Mouse (Mus musculus) lung, embryonic 16.5 days (tissue): ENCODE results near the gene Mitf. TPM values are rescaled to one million over a fixed set of nuclear protein-coding genes. Genes with fewer than 3 reads are reported as not detected.

ENCODE experiments used
- ATAC-seq: fragments of 200-750 bp; cut with Nextera tagmentation; 2 replicates; pipeline ENCODE4 v1.8.0; 2017; ENCODE audit warnings: low read depth, mild to moderate bottlenecking, moderate library complexity
- H3K27ac ChIP-seq: fragments of 300-500 bp; sonication (generic); 2 replicates; pipeline ENCODE4 v1.5.1; 2014; ENCODE audit warnings: mild to moderate bottlenecking, control low read depth, low read length
- H3K27me3 ChIP-seq: fragments of 300-500 bp; sonication (generic); 2 replicates; pipeline ENCODE4 v1.6.1; 2014; ENCODE audit warnings: low read depth, low read length, mixed read lengths; ENCODE audit not compliant: control insufficient read depth, insufficient read depth
- H3K36me3 ChIP-seq: fragments of 300-500 bp; sonication (generic); 2 replicates; pipeline ENCODE4 v1.6.1; 2014; ENCODE audit warnings: low read length; ENCODE audit not compliant: control insufficient read depth, insufficient read depth
- H3K4me1 ChIP-seq: fragments of 300-500 bp; sonication (generic); replicated peaks from 2 replicates; pipeline ENCODE4 v1.6.1; 2014; ENCODE audit warnings: low read length, mixed read lengths; ENCODE audit not compliant: control insufficient read depth, insufficient read depth
- H3K4me2 ChIP-seq: fragments of 300-500 bp; sonication (generic); 2 replicates; pipeline ENCODE4 v1.6.1; 2014; ENCODE audit warnings: low read depth, low read length, control low read depth
- H3K4me3 ChIP-seq: fragments of 300-500 bp; sonication (generic); 2 replicates; pipeline ENCODE4 v1.5.1; 2014; ENCODE audit warnings: mild to moderate bottlenecking, low read length, control low read depth
- H3K9ac ChIP-seq: fragments of 300-500 bp; sonication (generic); 2 replicates; pipeline ENCODE4 v1.6.1; 2014; ENCODE audit warnings: low read length, control low read depth
- H3K9me3 ChIP-seq: fragments of 300-500 bp; sonication (generic); 2 replicates; pipeline ENCODE4 v1.6.1; 2016; ENCODE audit warnings: low read length; ENCODE audit not compliant: control insufficient read depth
- WGBS: fragments of 180-500 bp; shearing (Covaris S2); extraction: QIAGEN DNeasy Blood & Tissue Kit; methylation state at CpG from one replicate; pipeline ENCODE4 v1.1.7; 2014; 5-methylcytosine and 5-hydroxymethylcytosine counted together
- polyA plus RNA-seq: library from polyadenylated mRNA; unstranded; fragments of >200 nt; fragmentation: Nextera tagmentation; extraction: Ambion mirVana; gene quantifications from 2 replicates; pipeline ENCODE4 v1.2.1, GENCODE M21; 2015

The Mitf gene
- polyA plus RNA-seq, 1 experiment from 2014 or later, result 2.3 TPM

DNA sequence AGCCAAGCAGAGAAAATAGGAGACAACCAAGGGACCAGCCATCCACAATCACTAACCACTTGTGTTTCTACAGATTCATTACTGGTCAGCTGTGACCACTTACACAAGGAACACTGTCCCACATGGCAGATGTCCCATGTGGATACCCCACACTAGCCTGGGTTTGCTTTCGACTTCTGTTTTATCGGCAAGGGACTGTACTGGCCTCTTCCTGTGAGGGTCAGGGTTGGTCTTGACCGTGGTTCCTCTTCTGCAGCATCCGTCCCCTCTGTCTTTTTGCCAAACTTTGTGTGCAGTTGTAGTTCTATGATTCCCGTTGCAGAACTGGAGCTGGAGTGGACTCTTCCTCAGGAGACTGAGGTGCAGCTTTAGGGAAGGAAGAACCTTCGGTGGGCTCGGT, 59.7 kb downstream of the Mitf start:
- no peak overlapping the region for H3K4me3 ChIP-seq
- 83% methylated on average over 7 of the region's 7 CpGs for WGBS
- H3K36me3 ChIP-seq, result no peaks in the 10 kb centered on the region

DNA sequence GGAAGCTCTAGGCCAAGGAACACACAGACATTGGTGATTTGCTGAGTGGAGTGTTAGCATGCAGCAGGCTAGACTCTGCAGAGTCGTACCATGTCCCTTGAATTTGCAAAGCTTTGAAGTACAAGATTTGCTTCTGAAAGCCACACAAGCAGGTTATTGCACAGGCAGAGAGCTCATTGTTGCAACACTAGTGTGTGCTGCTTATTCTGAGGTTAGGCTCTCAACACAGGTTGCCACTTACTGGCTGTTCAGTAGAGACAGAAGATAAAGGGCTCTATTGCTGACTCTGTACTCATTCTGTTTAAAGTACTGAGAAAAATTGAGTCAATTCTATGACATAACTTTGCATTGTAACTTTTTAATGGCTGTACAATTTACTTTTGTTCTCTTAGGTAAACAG, 61.2 kb downstream of the Mitf start:
- Histone ChIP-seq H3K27ac (no peak overlapping the region), H3K4me1 (no peaks in the 10 kb centered on the region), H3K27me3 (no peaks in the 10 kb centered on the region), H3K9ac (no peak overlapping the region), H3K4me3 (no peak overlapping the region), H3K36me3 (no peaks in the 10 kb centered on the region), H3K4me2 (no peak overlapping the region), H3K9me3 (no peaks in the 10 kb centered on the region)
- 57% methylated on average over 1 of the region's 1 CpGs for WGBS
- ATAC-seq, result peak; percentile 56; the same call in 1 of the 2 replicates

More for the DNA sequence above, 59.7 kb downstream of the Mitf start:
- H3K4me1 ChIP-seq, result no peaks in the 10 kb centered on the region
- no peak overlapping the region for H3K27ac ChIP-seq
- ATAC-seq, result no peak
- no peaks in the 10 kb centered on the region for H3K9me3 ChIP-seq
- no peak overlapping the region for H3K9ac ChIP-seq
- no peaks in the 10 kb centered on the region for H3K27me3 ChIP-seq
- H3K4me2 ChIP-seq, result no peak overlapping the region

DNA sequence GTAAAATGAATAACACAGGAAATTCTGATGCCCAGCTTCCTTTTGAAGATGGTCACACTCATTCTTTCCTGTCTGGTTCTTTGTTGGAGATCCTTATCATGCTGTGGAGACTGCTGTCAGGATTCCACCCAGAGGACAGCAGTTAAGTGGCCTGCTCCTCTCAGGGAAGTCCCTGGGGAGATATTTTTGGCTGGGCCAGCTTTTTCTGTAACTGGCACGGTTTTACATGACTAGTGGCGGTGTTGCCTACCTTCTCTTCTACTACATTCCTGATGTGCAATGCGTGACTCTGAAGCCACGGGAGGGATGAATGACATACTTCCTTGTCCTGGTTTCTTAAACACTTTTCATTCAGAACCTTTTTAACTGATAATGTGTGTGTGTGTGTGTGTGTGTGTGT, 63.1 kb downstream of the Mitf start:
- ATAC-seq, result no peak
- no peak overlapping the region for H3K9ac ChIP-seq
- no peak overlapping the region for H3K27ac ChIP-seq
- H3K9me3 ChIP-seq, result no peaks in the 10 kb centered on the region
- H3K4me3 ChIP-seq, result no peak overlapping the region
- H3K27me3 ChIP-seq, result no peaks in the 10 kb centered on the region
- no peaks in the 10 kb centered on the region for H3K4me1 ChIP-seq
- no peak overlapping the region for H3K4me2 ChIP-seq
- no peaks in the 10 kb centered on the region for H3K36me3 ChIP-seq
- 77% methylated on average over 4 of the region's 4 CpGs for WGBS

DNA sequence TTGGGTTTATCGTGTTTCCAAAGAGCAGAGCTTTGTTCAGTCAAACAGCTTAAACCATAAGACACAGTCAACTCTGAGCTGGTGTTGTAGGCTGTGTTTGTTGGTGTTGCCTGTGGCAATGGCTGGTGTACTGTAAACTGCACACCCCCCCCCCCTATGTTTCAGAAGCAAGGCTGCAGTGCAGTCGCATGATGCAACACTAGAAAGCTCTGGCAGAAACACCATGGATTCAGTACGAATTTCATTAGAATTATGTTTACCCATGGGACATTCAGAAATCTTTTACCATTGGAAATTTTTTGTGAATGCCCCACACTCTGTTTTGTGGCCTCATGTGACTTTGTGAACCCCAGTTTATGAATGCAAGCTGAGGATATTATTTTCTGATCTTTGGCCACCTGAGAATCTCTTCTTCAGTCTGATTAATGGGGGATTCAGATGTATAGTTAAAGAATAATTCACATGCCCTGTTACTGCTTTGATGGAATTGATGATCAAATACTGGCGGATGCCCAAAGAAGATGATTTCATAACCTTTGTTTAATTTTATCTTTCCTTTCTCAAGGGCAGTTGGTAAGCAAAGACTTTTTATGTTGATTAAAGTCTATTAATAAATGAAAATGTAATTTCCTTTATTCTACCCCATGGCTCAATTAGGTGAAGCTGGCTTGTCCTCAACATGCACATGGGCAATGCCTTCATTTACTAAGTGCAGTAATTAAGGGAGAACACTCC, 64.6 kb downstream of the Mitf start:
- 82% methylated on average over 4 of the region's 4 CpGs for WGBS
- H3K9ac ChIP-seq, result no peak overlapping the region
- no peaks in the 10 kb centered on the region for H3K9me3 ChIP-seq
- no peak overlapping the region for H3K27ac ChIP-seq
- no peak overlapping the region for H3K4me2 ChIP-seq
- H3K36me3 ChIP-seq, result no peaks in the 10 kb centered on the region
- ATAC-seq, result no peak
- H3K27me3 ChIP-seq, result no peaks in the 10 kb centered on the region
- no peak overlapping the region for H3K4me3 ChIP-seq
- no peaks in the 10 kb centered on the region for H3K4me1 ChIP-seq

DNA sequence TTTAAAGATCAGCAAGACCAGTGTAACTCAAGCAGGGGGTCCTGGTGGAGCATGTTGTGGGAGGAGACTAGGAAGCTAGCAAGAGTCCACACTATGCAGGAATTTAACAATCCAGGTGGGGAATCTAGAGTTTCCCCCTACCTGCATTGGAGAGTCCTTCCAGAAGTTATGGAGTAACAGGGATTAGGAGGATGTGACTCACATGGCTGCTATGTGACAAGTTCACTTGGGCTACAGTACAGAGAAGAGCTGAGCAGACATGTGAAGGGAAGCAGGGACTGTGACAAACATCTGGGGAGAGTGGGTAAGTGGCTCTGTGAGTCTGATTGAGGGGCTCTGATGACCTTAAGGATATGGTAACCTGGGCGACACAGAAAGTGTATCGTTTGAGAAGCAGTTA, 66.2 kb downstream of the Mitf start:
- H3K4me3 ChIP-seq, result no peak overlapping the region
- H3K9ac ChIP-seq, result no peak overlapping the region
- H3K27me3 ChIP-seq, result no peaks in the 10 kb centered on the region
- no peak overlapping the region for H3K27ac ChIP-seq
- WGBS, result 43% methylated on average over 2 of the region's 2 CpGs
- H3K9me3 ChIP-seq, result no peaks in the 10 kb centered on the region
- H3K4me1 ChIP-seq, result no peaks in the 10 kb centered on the region
- no peak for ATAC-seq
- no peaks in the 10 kb centered on the region for H3K36me3 ChIP-seq
- H3K4me2 ChIP-seq, result no peak overlapping the region

DNA sequence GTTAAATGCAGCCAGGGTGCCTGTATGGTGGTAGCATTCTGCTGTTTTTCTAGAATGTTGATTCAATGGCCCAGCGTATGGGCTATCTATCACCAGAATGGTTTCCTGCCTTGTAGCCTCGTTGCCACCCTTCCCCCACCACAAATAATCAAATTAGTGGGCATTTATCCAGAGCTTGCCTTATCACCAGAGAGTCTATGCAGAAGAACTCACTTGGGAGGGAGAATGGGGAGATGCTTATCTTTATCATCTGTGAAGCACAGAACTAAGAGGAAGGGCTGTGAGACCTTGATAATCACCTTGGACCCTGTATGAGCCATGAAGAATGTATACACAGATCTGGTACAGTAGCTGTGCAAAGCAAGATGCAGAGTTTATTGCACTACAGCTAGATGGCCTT, 70.1 kb downstream of the Mitf start:
- no peak overlapping the region for H3K4me2 ChIP-seq
- H3K9me3 ChIP-seq, result no peaks in the 10 kb centered on the region
- H3K27me3 ChIP-seq, result no peaks in the 10 kb centered on the region
- no peak overlapping the region for H3K27ac ChIP-seq
- no peaks in the 10 kb centered on the region for H3K36me3 ChIP-seq
- H3K4me1 ChIP-seq, result no peaks in the 10 kb centered on the region
- H3K9ac ChIP-seq, result no peak overlapping the region
- no peak for ATAC-seq
- 33% methylated on average over 2 of the region's 2 CpGs for WGBS
- no peak overlapping the region for H3K4me3 ChIP-seq

DNA sequence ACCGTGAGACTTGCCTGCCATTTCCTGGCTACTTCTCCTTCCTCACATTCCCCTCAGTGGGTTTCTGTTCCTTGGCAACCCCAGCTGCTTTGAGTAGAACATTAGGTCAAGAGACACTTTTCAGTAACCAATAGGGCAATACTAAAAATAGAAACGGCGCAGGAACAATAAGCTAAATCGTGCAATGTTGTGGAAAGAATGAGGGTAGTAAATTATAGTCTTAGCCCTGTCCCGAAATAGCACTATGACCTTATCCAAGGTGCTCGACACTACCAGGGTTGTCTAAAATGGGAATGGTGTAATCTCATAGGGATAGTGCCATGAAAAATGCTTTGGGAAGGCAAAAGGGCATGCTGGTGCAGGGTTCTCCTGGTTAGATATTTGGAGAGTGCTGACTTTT, 70.6 kb downstream of the Mitf start:
- Histone ChIP-seq H3K27me3 (no peaks in the 10 kb centered on the region), H3K9ac (no peak overlapping the region), H3K9me3 (no peaks in the 10 kb centered on the region), H3K27ac (no peak overlapping the region), H3K4me1 (no peaks in the 10 kb centered on the region), H3K4me2 (no peak overlapping the region), H3K4me3 (no peak overlapping the region), H3K36me3 (no peaks in the 10 kb centered on the region)
- ATAC-seq, result no peak
- WGBS, result 69% methylated on average over 6 of the region's 6 CpGs

DNA sequence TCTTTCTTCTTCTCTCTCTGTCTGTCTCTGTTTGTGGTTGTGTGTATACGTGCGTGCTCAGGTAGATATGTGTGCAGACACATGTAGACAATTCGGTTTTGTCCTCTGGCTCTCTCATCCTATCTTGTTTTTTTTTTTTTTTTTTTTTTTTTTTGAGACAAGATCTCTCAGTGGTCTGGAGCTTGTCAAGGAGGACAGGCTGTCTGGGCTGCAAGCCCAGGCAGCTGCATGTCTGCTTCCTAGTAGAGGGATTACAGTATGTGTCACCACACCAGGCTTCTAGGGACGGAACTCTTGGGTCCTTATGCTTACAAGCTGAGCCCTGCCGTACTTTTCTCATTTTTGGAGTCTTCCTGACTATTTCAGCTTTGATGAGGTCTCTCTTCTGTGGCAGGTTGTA, 73.5 kb downstream of the Mitf start:
- Histone ChIP-seq H3K4me3 (no peak overlapping the region), H3K27ac (no peak overlapping the region), H3K27me3 (no peaks in the 10 kb centered on the region), H3K36me3 (no peaks in the 10 kb centered on the region), H3K9ac (no peak overlapping the region), H3K9me3 (no peaks in the 10 kb centered on the region), H3K4me2 (no peak overlapping the region), H3K4me1 (no peaks in the 10 kb centered on the region)
- no peak for ATAC-seq
- WGBS, result 77% methylated on average over 5 of the region's 5 CpGs

DNA sequence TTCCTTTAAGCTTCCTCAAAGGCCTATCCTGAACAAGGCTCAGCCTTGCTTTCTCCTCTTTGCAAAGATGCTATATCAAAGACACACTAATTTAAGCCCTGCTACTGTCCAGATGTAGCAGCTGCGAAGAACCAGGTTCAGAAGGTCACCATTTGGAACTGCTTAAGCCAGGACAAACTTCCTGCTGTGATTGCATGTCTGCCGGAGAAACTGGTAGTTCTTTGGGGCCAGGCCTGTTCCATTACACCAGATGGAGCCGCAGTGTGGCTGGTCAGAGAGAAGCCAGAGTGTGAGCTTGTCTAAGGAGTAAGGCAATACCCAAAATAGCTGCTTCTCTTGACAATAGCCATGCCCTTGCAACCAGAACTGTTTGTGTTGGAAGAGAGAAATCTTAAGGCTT, 75.1 kb downstream of the Mitf start:
- H3K27ac ChIP-seq, result no peak overlapping the region
- no peak overlapping the region for H3K4me3 ChIP-seq
- no peaks in the 10 kb centered on the region for H3K36me3 ChIP-seq
- H3K9ac ChIP-seq, result no peak overlapping the region
- H3K4me1 ChIP-seq, result no peaks in the 10 kb centered on the region
- no peaks in the 10 kb centered on the region for H3K27me3 ChIP-seq
- WGBS, result 40% methylated on average over 3 of the region's 3 CpGs
- H3K4me2 ChIP-seq, result no peak overlapping the region
- no peaks in the 10 kb centered on the region for H3K9me3 ChIP-seq
- no peak for ATAC-seq

DNA sequence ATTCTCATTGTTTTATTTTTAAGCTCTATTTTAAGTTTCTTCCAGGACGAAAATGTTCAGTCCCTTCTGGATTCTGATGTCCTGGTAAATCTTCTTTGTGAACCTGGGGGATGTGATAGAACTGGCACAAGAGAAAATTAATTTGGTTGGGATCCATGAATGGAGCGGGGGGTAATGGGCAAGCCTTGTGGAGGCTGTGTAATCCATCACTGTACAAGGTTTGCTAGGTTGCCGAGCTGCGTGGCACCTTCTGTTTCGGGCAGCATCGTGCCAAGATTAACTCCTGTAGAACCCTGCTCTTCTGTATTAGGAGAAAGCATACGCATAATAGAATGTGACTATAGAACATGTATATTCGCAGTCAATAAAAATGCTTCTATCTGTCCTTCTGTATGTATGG, 76.1 kb downstream of the Mitf start:
- ATAC-seq, result no peak
- Histone ChIP-seq H3K27ac (no peak overlapping the region), H3K4me3 (no peak overlapping the region), H3K36me3 (no peaks in the 10 kb centered on the region), H3K9me3 (no peaks in the 10 kb centered on the region), H3K4me2 (no peak overlapping the region), H3K9ac (no peak overlapping the region), H3K4me1 (no peaks in the 10 kb centered on the region), H3K27me3 (no peaks in the 10 kb centered on the region)
- 85% methylated on average over 8 of the region's 8 CpGs for WGBS
